ENCODE assay signal across 10 mouse cellular contexts in the genomic region with DNA sequence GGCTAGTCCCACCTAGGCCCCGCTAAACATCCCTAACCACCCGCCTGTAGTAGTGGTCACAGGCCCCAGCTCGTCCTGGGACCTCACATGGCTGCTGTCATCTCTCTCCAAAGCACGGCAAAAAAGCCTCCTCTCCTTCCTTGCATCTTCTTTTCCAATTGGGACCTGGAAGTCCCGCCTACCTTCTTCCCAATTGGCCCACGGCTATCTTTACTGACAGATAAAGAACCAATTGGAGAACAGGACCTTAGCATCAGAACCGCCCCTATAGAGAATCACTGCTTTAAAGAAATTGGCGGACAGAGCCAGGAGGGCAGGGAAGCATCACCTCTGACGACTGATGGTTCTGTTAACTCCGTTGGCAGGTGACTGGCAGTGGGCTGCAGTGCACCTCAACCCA. TPM values are rescaled to one million over a fixed set of nuclear protein-coding genes. Genes with fewer than 3 reads are reported as not detected.
A peak's percentile ranks its signal among the peaks of the same experiment; 100 is the strongest.
DNase-seq lines count a peak whose midpoint lies in the region; ATAC-seq and TF ChIP-seq lines count a peak whose summit lies in the region.
"Had no signal": no experiment of that assay in that cellular context is flagged by ENCODE, and none has a peak within 500 bp of the region (broad histone marks: within the 10 kb centered on the region; RNA-seq: fewer than 3 reads in every experiment).

No protein-coding gene starts in this region.

- H3K9ac ChIP-seq in forebrain, embryonic 12.5 days = no peak overlapping the region
- H3K9ac ChIP-seq in hindbrain, postnatal 0 days (replicated peaks; ENCODE audit: low read length) = no peak overlapping the region
- H3K9ac ChIP-seq: liver, embryonic 14.5 days had no signal

- 20% methylated on average over 10 of the region's 10 CpGs for WGBS in forebrain, embryonic 12.5 days
- WGBS in hindbrain, postnatal 0 days = 22% methylated on average over 10 of the region's 10 CpGs
- 47% methylated on average over 10 of the region's 10 CpGs for WGBS in cerebellum, adult 2 months

- H3K4me2 ChIP-seq in forebrain, embryonic 12.5 days = peak overlapping the region; percentile 4; the same call in 1 of the 2 replicates
- H3K4me2 ChIP-seq in hindbrain, postnatal 0 days (ENCODE audit: low read depth, low read length) = 0 out of 2 replicates have a peak overlapping the region, but pooled peaks have one; percentile 1

- no peaks in the 10 kb centered on the region for H3K27me3 ChIP-seq in forebrain, embryonic 12.5 days
- H3K27me3 ChIP-seq in hindbrain, postnatal 0 days (ENCODE audit: insufficient read depth, low read length) = no peaks in the 10 kb centered on the region
- H3K27me3 ChIP-seq in cerebellum, adult 2 months (ENCODE audit: control insufficient read depth, insufficient read depth, low read length) = no peaks in the 10 kb centered on the region
- H3K27me3 ChIP-seq: Patski had no signal

- H3K4me3 ChIP-seq in forebrain, embryonic 12.5 days (replicated peaks) = no peak overlapping the region
- H3K4me3 ChIP-seq in hindbrain, postnatal 0 days (ENCODE audit: low read length) = no peak overlapping the region
- H3K4me3 ChIP-seq in cerebellum, adult 2 months (replicated peaks; ENCODE audit: insufficient read depth, low read depth, low read length) = no peak overlapping the region

- no peak for TF ChIP-seq CTCF in hindbrain, postnatal 0 days (IDR thresholded peaks at IDR 0.05; ENCODE audit: low read depth)
- TF ChIP-seq CTCF in cerebellum, adult 2 months (IDR thresholded peaks at IDR 0.05; ENCODE audit: borderline replicate concordance, insufficient read depth, low read depth, low read length) = no peak

- H3K27ac ChIP-seq in forebrain, embryonic 12.5 days = no peak overlapping the region
- no peak overlapping the region for H3K27ac ChIP-seq in hindbrain, postnatal 0 days
- H3K27ac ChIP-seq in cerebellum, adult 2 months (ENCODE audit: insufficient read depth, low read length) = no peak overlapping the region
- H3K27ac ChIP-seq: liver, embryonic 14.5 days had no signal

- peaks cover 7% of the 10 kb centered on the region; the same call in 1 of the 2 replicates for H3K36me3 ChIP-seq in forebrain, embryonic 12.5 days (replicated peaks)
- no peaks in the 10 kb centered on the region for H3K36me3 ChIP-seq in hindbrain, postnatal 0 days (ENCODE audit: insufficient read depth, low read length)

- H3K9me3 ChIP-seq in forebrain, embryonic 12.5 days = no peaks in the 10 kb centered on the region
- no peaks in the 10 kb centered on the region for H3K9me3 ChIP-seq in hindbrain, postnatal 0 days (ENCODE audit: low read length)

- DNase-seq in kidney, postnatal 14 days = peak; percentile 50
- DNase-seq in kidney, postnatal 25 days = no peak
- DNase-seq in WW6 (ENCODE audit: low read depth, low spot score) = peak; percentile 67
- peak; percentile 33 for DNase-seq in hindbrain, postnatal 0 days (ENCODE audit: low spot score)
- DNase-seq in cerebellum, adult 2 months = no peak
- no peak for DNase-seq in cerebellum, adult 11 months

- TF ChIP-seq POLR2A in cerebellum, adult 2 months (IDR thresholded peaks at IDR 0.05; ENCODE audit: borderline replicate concordance, insufficient read depth, low read length) = no peak

- peak; percentile 44; the same call in 1 of the 2 replicates for ATAC-seq in forebrain, embryonic 12.5 days (ENCODE audit: low FRiP score)
- peak; percentile 55; the same call in 1 of the 2 replicates for ATAC-seq in hindbrain, postnatal 0 days
- ATAC-seq in megakaryocyte-erythroid progenitor cell, adult 5-6 weeks (replicated peaks; ENCODE audit: low FRiP score, low TSS enrichment, poor library complexity, severe bottlenecking) = no peak
- ATAC-seq: Patski had no signal

- H3K4me1 ChIP-seq in forebrain, embryonic 12.5 days = no peaks in the 10 kb centered on the region; the same call in 1 of the 2 replicates
- no peaks in the 10 kb centered on the region for H3K4me1 ChIP-seq in hindbrain, postnatal 0 days (ENCODE audit: insufficient read depth, low read length)
- no peaks in the 10 kb centered on the region for H3K4me1 ChIP-seq in cerebellum, adult 2 months (ENCODE audit: control insufficient read depth, insufficient read depth, low read length)

RNA-seq across cellular contexts. Expression of gene Sparc, which starts 30.5 kb away (rescaled TPM):
- 329 and 395 TPM in 2 replicates for polyA plus RNA-seq in forebrain, embryonic 12.5 days (2016; fragmentation: Nextera tagmentation; extraction: Ambion mirVana)
- 303 and 356 TPM in 2 replicates for total RNA-seq in hindbrain, postnatal 0 days (2014; rRNA removed)
- 794 and 832 TPM in 2 replicates for polyA plus RNA-seq in hindbrain, postnatal 0 days (2015; fragmentation: Nextera tagmentation; extraction: Ambion mirVana)
- total RNA-seq in megakaryocyte-erythroid progenitor cell, adult 5-6 weeks (2014; fragmentation: Nextera tagmentation) = not detected in 2 replicates
- total RNA-seq in megakaryocyte-erythroid progenitor cell, adult 5-6 weeks (2017) = not detected in 2 replicates
- polyA plus RNA-seq in cerebellum, adult 2 months (2012; rRNA removed) = 1,317 and 1,324 TPM in 2 replicates

RNA-seq across cellular contexts. Expression of gene Fat2, which starts 56.1 kb away (rescaled TPM):
- polyA plus RNA-seq in forebrain, embryonic 12.5 days (2016; fragmentation: Nextera tagmentation; extraction: Ambion mirVana) = 0.01 TPM in 2 replicates
- total RNA-seq in hindbrain, postnatal 0 days (2014; rRNA removed) = 17.6 and 21.0 TPM in 2 replicates
- polyA plus RNA-seq in hindbrain, postnatal 0 days (2015; fragmentation: Nextera tagmentation; extraction: Ambion mirVana) = 0.78 and 0.88 TPM in 2 replicates
- not detected in 2 replicates for total RNA-seq in megakaryocyte-erythroid progenitor cell, adult 5-6 weeks (2014; fragmentation: Nextera tagmentation)
- not detected in 2 replicates for total RNA-seq in megakaryocyte-erythroid progenitor cell, adult 5-6 weeks (2017)
- 86.7 and 104 TPM in 2 replicates for polyA plus RNA-seq in cerebellum, adult 2 months (2012; rRNA removed)

Comparison
In these comparisons a context has a peak if more than half of its experiments do, and no peak if none do; other contexts are left out.
1. DNase-seq: peak in kidney, postnatal 14 days (single experiment), WW6 (single experiment) and hindbrain, postnatal 0 days (single experiment); none in kidney, postnatal 25 days (0 of 2), cerebellum, adult 2 months (0 of 2) and cerebellum, adult 11 months (single experiment).
2. RNA of gene Fat2, which starts 56.1 kb away (polyA plus RNA-seq): 86.7 to 104 TPM in cerebellum, adult 2 months; 0.78 to 0.88 TPM in hindbrain, postnatal 0 days and 0.01 TPM in forebrain, embryonic 12.5 days; every median in the first group is over 10 times any median in the second.